Mouse (Mus musculus) lung, adult 2 months (tissue): ENCODE measurements around the gene Tns3.

Experiments used
- CTCF ChIP-seq: fragments of 200-500 bp; IDR thresholded peaks from 2 replicates; pipeline ENCODE4 v1.5.1; 2011; ENCODE audit warnings: mild to moderate bottlenecking, low read length, control low read depth; ENCODE audit not compliant: insufficient read depth
- POLR2A ChIP-seq: fragments of 200-500 bp; IDR thresholded peaks from 2 replicates; pipeline ENCODE4 v1.6.1; 2011; ENCODE audit warnings: low read depth, mild to moderate bottlenecking, control low read depth, low read length, borderline replicate concordance; ENCODE audit errors: extremely low read depth

GRCm38 (mm10) chr11:8469537-8469936, 194.8 kb downstream of the Tns3 start:
- TF ChIP-seq CTCF = no peak
- TF ChIP-seq POLR2A = no peak
